Mouse (Mus musculus) liver, adult 2 months (tissue): Measurements from ENCODE around the gene Nbl1.

Experiments used
- CTCF ChIP-seq: fragments of 200-500 bp; IDR thresholded peaks from 2 replicates; pipeline ENCODE4 v1.5.1; 2011; ENCODE audit warnings: low read depth, low read length, control low read depth
- POLR2A ChIP-seq: fragments of 200-500 bp; IDR thresholded peaks from 2 replicates; pipeline ENCODE4 v1.6.1; 2011; ENCODE audit warnings: low read length, control low read depth; ENCODE audit not compliant: insufficient read depth; ENCODE audit errors: extremely low read depth

DNA sequence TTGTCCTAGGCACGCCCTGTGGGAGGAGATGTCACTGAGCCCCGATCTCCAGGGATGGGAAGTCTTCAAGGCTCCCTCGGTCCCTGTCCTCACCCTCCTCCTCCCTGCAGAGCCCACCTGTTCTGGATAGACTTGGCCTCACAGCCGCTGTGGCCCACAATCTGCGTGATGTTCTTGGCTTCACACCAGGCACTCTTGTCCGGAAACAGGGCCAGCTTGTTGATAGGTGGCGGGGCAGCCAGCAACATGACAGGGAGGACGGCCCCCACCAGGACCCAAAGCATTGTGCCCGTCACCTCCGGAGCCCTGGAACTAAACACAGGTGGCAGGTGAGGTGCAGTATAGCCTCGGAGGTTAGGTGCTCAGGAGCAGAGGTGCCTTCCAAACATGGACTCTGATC, 7.5 kb downstream of the Nbl1 start:
- TF ChIP-seq POLR2A (no peak), CTCF (no peak)
